Mouse (Mus musculus) frontal cortex, postnatal 14 days (tissue): Measurements from ENCODE around the gene Pdzd9.

ENCODE experiments used
- DNase-seq, 2 experiments: peaks; one replicate each; pipeline ENCODE4 v3.0.0; 2022; ENCODE audit warnings: low spot score in 2 of 2

Pdzd9 gene

DNA sequence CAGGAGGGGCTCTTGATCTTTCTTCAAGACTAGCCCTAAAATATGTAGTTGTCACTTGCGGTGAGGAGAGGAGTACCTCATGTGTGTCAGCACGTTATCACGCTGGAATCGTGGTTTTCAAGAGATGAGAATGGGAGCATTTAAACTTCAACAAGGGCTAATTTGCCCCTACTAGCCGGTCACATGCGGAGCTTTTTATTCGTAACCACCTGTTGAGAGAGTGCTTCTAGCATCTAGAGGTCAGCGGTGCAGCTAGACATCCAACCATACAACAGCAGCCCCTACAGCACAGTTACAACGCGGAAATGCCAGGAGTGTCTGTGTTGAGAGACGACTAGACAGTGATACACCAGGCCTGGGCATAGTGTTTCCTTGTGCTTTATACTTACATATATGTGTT, 34.3 kb downstream of the Pdzd9 start:
- no peak for DNase-seq

DNA sequence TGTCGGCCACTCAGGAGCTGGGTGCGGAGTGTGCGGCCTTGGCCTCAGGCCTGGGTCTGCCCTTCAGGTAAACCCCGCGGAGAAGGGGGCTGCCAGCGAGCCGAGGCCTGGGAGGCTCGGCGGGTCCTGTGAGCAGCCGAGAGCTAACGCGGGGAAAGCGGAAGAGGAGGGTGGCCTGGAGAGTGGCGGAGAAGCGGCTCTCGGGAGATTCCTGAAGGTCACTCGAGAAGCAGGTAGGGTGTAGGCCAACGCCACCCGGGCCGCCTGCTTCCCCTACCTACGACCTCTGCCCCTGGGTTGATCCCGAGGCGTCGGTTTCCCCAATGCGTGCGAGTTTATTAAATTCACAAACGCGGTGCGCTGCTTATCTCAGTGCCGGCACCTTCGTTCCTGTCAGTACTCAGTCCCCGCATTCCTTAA, 34.8 kb downstream of the Pdzd9 start:
- DNase-seq = no peak

DNA sequence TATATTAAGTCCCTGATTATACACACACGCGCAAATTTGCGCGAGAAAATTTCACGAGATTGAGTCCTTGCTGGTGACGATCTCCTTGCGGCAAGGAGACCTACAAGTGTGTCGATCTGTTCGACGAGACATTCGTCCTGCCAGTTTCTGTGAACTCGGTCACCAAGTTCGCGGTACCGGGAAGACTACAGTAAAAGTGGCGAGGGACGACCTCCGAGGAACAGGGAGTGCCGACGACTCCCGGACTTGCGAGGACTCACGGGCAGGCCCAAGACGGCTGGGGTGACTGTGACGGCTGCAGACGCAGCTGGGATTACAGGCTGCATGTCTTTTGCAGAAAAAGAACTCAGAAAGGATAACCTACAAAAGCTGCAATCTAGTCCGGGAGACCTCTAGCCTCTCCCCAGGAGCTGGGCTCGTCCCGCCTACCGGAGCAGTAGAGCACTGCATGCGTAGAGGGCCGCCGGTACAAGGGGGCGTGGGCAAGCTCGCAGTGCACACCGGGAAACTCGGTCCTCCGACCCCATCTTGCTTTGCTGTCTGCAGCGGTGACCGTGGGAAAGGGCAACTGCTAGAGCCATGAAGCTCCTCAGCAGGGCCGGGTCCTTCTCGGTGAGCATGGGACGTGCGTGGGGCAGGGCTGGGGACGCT, 35.3 kb downstream of the Pdzd9 start, which contains the start of gene Uqcrc2:
Gene Uqcrc2 (plus strand): TSS at position 466 of the 651 bp plus-strand sequence.
- peak; percentile 70 to 80 for DNase-seq

DNA sequence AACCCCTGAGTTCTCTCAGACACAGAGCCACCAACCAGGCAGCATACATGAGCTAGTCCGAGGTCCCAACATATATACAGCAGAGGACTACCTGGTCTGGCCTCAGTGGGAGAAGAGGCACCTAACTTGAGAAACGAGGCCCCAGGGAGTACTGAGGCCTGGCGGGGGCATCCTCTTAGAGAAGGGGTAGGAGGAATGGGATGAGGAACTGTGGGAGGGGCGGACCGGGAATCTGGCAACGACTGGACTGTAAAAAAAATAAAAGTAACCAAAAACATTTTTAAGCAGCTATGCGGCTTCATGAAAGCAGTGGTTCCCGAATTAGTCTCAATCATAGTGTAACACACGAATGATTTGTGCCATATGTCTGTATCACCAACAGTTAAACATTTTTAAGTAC, 35.8 kb downstream of the Pdzd9 start:
- DNase-seq = no peak

DNA sequence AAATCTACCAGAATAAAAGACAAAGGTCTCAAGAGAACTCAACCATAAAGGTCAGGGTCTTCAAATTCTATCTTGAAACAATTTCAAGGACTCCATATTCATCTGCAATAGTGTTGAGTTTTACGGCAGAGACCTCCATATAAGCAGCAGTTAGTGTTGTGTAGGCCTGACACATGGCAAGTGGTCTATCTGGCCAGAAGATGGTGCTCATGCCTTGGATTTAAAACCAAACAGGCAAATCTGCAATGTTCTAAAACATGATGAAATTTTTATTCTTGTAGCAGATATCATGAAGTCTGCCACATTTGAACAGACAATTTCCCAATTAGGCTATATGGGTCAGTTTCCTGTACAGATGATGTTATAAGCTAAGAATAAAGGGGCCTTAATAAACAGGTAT, 37.6 kb downstream of the Pdzd9 start:
- DNase-seq = no peak

DNA sequence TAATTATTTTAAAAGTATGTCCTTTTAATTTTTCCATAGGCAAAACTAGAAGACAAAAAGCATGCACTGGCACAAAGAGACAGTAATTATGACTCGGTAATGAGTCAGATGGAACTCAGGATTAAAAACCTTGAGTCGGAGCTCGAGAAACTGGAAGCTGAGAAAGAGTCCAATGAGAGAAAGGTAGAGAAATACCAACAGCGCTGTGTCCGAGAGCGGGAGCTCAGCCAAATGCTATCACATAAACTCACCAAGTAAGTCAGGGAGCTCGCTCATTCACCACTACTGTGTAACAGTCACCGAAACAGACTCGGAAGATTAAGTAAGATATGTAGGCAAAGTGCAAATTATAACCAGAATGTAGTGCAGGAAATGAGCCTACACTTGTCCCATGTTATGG, 49.3 kb downstream of the Pdzd9 start:
- no peak for DNase-seq

DNA sequence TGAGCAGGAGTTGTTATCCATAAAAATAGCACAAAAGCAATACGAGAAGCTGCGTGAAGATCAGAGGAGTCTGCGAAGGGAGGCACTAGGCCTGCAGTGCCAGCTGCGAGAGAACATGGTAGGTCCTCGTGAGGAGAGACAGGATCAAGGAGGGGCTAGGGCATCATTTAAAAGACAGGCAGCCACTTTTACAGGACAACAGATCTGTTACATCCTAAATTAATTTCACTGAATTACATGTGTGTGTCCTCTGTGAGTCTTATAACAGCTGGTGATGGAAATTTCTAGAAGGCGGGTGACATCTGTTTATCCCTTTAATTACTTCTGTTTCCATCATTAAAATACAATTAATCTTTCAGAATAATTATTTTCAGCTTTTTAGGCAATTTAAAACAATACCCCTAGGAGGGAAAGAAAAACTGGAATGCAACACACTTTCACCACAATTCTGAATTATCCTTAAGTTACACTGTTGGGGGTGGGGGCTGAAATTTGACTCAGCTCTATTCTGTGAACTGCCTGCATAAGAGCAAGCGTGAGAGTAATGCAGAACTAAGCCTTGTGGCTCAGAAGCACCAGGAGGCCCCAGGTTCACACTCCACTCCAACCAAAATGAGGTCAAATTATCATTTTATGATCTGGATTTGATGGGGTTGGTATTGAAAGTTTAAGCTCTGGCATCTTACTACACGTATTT, 49.9 kb downstream of the Pdzd9 start:
- DNase-seq = no peak
